Mouse (Mus musculus) ES-E14 (cell line): ENCODE measurements around the gene Tsga10ip. TPM values are rescaled to one million over a fixed set of nuclear protein-coding genes. Genes with fewer than 3 reads are reported as not detected.

Experiments used
- DNase-seq: peaks from one replicate; pipeline ENCODE4 v3.0.0-alpha.2; 2013; ENCODE audit warnings: low read depth, low spot score
- H3K27ac ChIP-seq: 2 replicates; pipeline ENCODE4 v1.5.1; 2012; ENCODE audit warnings: low read depth, mild to moderate bottlenecking, low read length, moderate library complexity, mixed read lengths; ENCODE audit not compliant: poor library complexity, insufficient read depth, severe bottlenecking
- H3K36me3 ChIP-seq: 2 replicates; pipeline ENCODE4 v1.6.1; 2012; ENCODE audit warnings: mild to moderate bottlenecking, low read length, moderate library complexity, mixed read lengths; ENCODE audit not compliant: control insufficient read depth, poor library complexity, insufficient read depth, severe bottlenecking
- H3K4me1 ChIP-seq, 2 experiments: fragments of 150-350 bp in 1 of 2; sonication (generic) in 1 of 2; 2 replicates each; pipeline ENCODE4 v1.6.1; 2012; ENCODE audit warnings: low read length in 2 of 2, mild to moderate bottlenecking in 1 of 2, mixed read lengths in 1 of 2; ENCODE audit not compliant: control insufficient read depth in 2 of 2, insufficient read depth in 2 of 2, poor library complexity in 1 of 2
- H3K4me3 ChIP-seq, 2 experiments: fragments of 150-350 bp in 1 of 2; sonication (generic) in 1 of 2; 2 replicates each; pipeline ENCODE4 v1.5.1; 2012; ENCODE audit warnings: low read length in 2 of 2, low read depth in 1 of 2, mild to moderate bottlenecking in 1 of 2, mixed read lengths in 1 of 2; ENCODE audit not compliant: insufficient read depth in 1 of 2, poor library complexity in 1 of 2, severe bottlenecking in 1 of 2
- H3K9ac ChIP-seq: 2 replicates; pipeline ENCODE4 v1.6.1; 2012; ENCODE audit warnings: low read depth, mild to moderate bottlenecking, low read length, mixed read lengths; ENCODE audit not compliant: poor library complexity, insufficient read depth, severe bottlenecking
- H3K9me3 ChIP-seq: fragments of 150-350 bp; sonication (generic); 2 replicates; pipeline ENCODE4 v1.6.1; 2012; ENCODE audit warnings: low read depth, mild to moderate bottlenecking, low read length; ENCODE audit not compliant: control insufficient read depth, insufficient read depth
- CHD2 ChIP-seq: IDR thresholded peaks from 2 replicates; pipeline ENCODE4 v1.6.1; 2014; ENCODE audit warnings: mild to moderate bottlenecking, low read depth, low read length, inconsistent platforms
- HCFC1 ChIP-seq: IDR thresholded peaks from 2 replicates; pipeline ENCODE4 v1.6.1; 2012; ENCODE audit warnings: low read length, inconsistent platforms, borderline replicate concordance; ENCODE audit not compliant: insufficient read depth
- MAFK ChIP-seq: IDR thresholded peaks from 2 replicates; pipeline ENCODE4 v1.6.1; 2014; ENCODE audit warnings: mild to moderate bottlenecking, low read depth, low read length, inconsistent platforms; ENCODE audit not compliant: insufficient read depth
- ZC3H11A ChIP-seq: IDR thresholded peaks from 2 replicates; pipeline ENCODE4 v1.6.1; 2012; ENCODE audit warnings: low read depth, mild to moderate bottlenecking, inconsistent platforms, low read length, borderline replicate concordance
- ZNF384 ChIP-seq: IDR thresholded peaks from 2 replicates; pipeline ENCODE4 v1.6.1; 2012; ENCODE audit warnings: low read depth, low read length, inconsistent platforms
- in situ Hi-C, 2 experiments: fragments of 600-800 bp; cut with MboI; formaldehyde crosslinking; loops; one replicate each; pipeline ENCODE4 v1.15.1; 2025; ENCODE audit warnings: low sequenced_read_pairs in 2 of 2, inconsistent platforms in 1 of 2; ENCODE audit not compliant: unreplicated experiment in 2 of 2
- total RNA-seq: library from RNA; depleted of rRNA; stranded (reverse); fragments of 300-350 nt; gene quantifications from 2 replicates; pipeline ENCODE4 v1.2.3, GENCODE M21; 2012; rRNA removed

Gene Tsga10ip
- total RNA-seq, 1 experiment, result 1.5 TPM

- no peak for TF ChIP-seq CHD2
- no peak for TF ChIP-seq HCFC1
- Histone ChIP-seq H3K4me3 (peak overlapping the region; percentile 55 to 62), H3K9me3 (no peaks in the 10 kb centered on the region), H3K36me3 (no peaks in the 10 kb centered on the region), H3K9ac (peak overlapping the region; percentile 39; the same call in 1 of the 2 replicates), H3K27ac (no peak overlapping the region), H3K4me1 (no peaks in the 10 kb centered on the region)
- in situ Hi-C loops, result no loop called here
- no peak for DNase-seq
These were observed 53.5 kb downstream of the Tsga10ip start for GRCm38 (mm10) chr19:5348526-5349501.

DNA sequence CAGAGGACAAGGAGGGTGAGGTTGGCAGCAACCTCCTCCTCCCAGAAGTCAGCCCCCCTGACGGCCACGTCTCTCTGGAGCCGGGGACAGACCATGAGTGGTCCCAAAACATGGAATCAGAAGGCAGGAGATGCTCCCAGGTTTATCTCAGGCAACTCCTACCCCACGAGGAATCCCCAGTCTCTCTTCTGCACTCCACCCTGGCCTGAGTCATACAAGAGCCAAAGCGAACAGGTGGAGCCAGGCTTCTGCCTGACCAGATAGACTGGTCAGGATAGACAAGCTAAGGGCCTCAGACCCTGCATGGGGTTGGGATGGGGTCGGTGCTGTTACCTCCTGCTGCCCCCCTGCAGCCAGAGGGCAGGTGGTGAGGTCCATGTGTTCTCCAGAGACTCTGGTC is 54.3 kb downstream of the Tsga10ip start:
- DNase-seq, result no peak
- in situ Hi-C loops, result no loop called here
- H3K4me1 ChIP-seq, result no peaks in the 10 kb centered on the region
- TF ChIP-seq HCFC1 (no peak), ZNF384 (no peak), CHD2 (no peak), MAFK (no peak), ZC3H11A (no peak)
- H3K9me3 ChIP-seq, result no peaks in the 10 kb centered on the region
- no peak overlapping the region for H3K4me3 ChIP-seq
- H3K9ac ChIP-seq, result no peak overlapping the region
- H3K27ac ChIP-seq, result no peak overlapping the region
- H3K36me3 ChIP-seq, result no peaks in the 10 kb centered on the region

DNA sequence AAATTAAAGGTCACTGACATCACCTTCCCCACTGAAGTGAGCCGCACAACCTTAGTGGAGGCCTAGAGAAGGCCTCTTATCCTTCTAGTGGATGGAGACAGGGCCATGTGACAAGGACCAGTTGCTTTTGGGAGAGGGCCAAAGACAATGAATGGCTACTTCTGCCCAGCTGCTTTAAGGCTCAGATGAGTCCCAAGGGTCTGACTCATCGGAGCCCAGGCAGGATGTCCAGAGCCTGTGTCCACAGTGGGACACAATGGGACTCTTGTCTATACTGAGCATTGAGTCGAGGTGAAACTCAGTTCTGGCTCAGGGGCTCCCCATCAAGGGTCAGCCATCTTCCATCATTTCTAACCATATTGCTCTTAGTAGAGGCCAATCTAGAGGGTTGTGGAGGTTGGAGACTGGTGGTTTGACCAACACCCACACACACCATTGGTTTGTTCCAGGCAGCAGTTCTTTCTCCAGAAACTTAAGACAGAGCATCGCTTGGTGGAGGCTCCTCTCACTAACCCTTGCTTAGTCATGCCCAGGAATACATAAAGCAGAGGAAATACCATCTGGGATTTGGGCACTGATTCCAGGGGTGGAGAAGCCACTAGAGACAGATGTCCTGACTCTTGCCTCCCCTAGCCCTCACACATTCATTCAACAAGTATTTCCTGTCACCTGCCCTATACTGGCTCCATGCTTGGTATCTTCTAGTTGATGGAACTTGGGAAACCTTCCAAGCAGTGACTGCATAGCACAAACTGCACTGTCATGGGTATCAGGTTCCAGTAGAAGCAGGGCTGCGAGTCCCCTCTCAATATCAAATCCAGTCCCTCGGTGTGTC is 56.8 kb downstream of the Tsga10ip start:
- Histone ChIP-seq H3K36me3 (no peaks in the 10 kb centered on the region), H3K9me3 (no peaks in the 10 kb centered on the region), H3K4me1 (no peaks in the 10 kb centered on the region), H3K9ac (no peak overlapping the region), H3K4me3 (no peak overlapping the region), H3K27ac (no peak overlapping the region)
- no peak for DNase-seq
- in situ Hi-C loops, result no loop called here
- TF ChIP-seq CHD2 (no peak), HCFC1 (no peak), ZC3H11A (no peak), MAFK (no peak), ZNF384 (no peak)

DNA sequence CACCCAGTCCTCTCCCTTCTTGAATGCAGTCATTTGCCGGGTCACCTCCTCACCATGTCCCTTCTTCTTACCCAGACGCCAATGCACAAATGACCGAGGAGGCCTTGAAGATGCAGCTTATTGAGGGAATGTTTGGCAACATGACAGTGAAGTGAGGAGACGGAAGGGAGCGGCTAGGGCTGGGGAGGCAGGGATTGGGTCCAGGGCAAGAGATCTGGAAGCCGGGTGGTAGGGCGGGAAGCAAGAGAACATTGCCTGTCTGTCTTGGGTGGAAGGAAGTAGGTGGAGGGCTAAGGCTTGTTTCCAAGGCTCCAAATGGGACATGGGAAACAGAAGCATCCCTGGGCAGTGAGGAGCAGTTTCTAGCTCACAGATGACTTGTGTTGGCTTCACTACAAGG is 61.0 kb downstream of the Tsga10ip start:
- Histone ChIP-seq H3K9ac (no peak overlapping the region), H3K4me1 (no peaks in the 10 kb centered on the region; a peak in 1 of 4 replicates), H3K9me3 (no peaks in the 10 kb centered on the region), H3K27ac (no peak overlapping the region), H3K4me3 (no peak overlapping the region), H3K36me3 (no peaks in the 10 kb centered on the region)
- TF ChIP-seq ZC3H11A (no peak), ZNF384 (no peak), CHD2 (no peak), MAFK (no peak)
- DNase-seq, result no peak
- in situ Hi-C loops, result no loop called here

Other genes with a start within 250 kb of the Tsga10ip start
- gene Pacs1, start 129.4 kb downstream of the Tsga10ip start, total RNA-seq, result 5.4 and 7.2 TPM in 2 replicates
- gene Sf3b2, start 107.1 kb downstream of the Tsga10ip start, total RNA-seq, result 165 and 175 TPM in 2 replicates
- gene Gal3st3, start 104.2 kb downstream of the Tsga10ip start, total RNA-seq, result 2.1 and 3.2 TPM in 2 replicates
- gene Catsper1, start 66.8 kb downstream of the Tsga10ip start, total RNA-seq, result not detected in 2 replicates
- 1.1 and 2.1 TPM in 2 replicates for gene Cst6, start 53.0 kb downstream of the Tsga10ip start, total RNA-seq
- 101 and 127 TPM in 2 replicates for gene Eif1ad, start 35.8 kb downstream of the Tsga10ip start, total RNA-seq
- 213 and 281 TPM in 2 replicates for gene Banf1, start 35.4 kb downstream of the Tsga10ip start, total RNA-seq
- 111 and 118 TPM in 2 replicates for gene Sart1, start 13.8 kb downstream of the Tsga10ip start, total RNA-seq
- gene Drap1, start 22.5 kb upstream of the Tsga10ip start, total RNA-seq, result 121 and 124 TPM in 2 replicates
- 13.8 and 13.9 TPM in 2 replicates for gene AI837181, start 22.6 kb upstream of the Tsga10ip start, total RNA-seq
- 1.0 and 3.0 TPM in 2 replicates for gene Fosl1, start 45.0 kb upstream of the Tsga10ip start, total RNA-seq
- gene Ccdc85b, start 55.4 kb upstream of the Tsga10ip start, total RNA-seq, result 4.9 and 5.4 TPM in 2 replicates
- 52.4 and 62.0 TPM in 2 replicates for gene Fibp, start 58.1 kb upstream of the Tsga10ip start, total RNA-seq
- 4.5 and 11.7 TPM in 2 replicates for gene Ctsw, start 66.0 kb upstream of the Tsga10ip start, total RNA-seq
- 18.0 and 23.9 TPM in 2 replicates for gene Efemp2, start 71.4 kb upstream of the Tsga10ip start, total RNA-seq
- gene Mus81, start 85.9 kb upstream of the Tsga10ip start, total RNA-seq, result 31.3 and 36.4 TPM in 2 replicates
- 775 and 955 TPM in 2 replicates for gene Cfl1, start 87.9 kb upstream of the Tsga10ip start, total RNA-seq
- 1.7 and 1.8 TPM in 2 replicates for gene 1700020D05Rik, start 101.3 kb upstream of the Tsga10ip start, total RNA-seq
- gene Snx32, start 108.0 kb upstream of the Tsga10ip start, total RNA-seq, result 3.3 and 5.0 TPM in 2 replicates
- gene Ovol1, start 158.1 kb upstream of the Tsga10ip start, total RNA-seq, result 0.58 and 1.1 TPM in 2 replicates
- 6.4 and 9.5 TPM in 2 replicates for gene Ap5b1, start 165.5 kb upstream of the Tsga10ip start, total RNA-seq
- 87.9 and 99.5 TPM in 2 replicates for gene Rnaseh2c, start 199.3 kb upstream of the Tsga10ip start, total RNA-seq
- 52.2 and 75.6 TPM in 2 replicates for gene Kat5, start 207.7 kb upstream of the Tsga10ip start, total RNA-seq
- gene Rela, start 235.0 kb upstream of the Tsga10ip start, total RNA-seq, result 9.7 and 12.1 TPM in 2 replicates